Mouse (Mus musculus) kidney, adult 2 months (tissue): Measurements from ENCODE around the gene Iscu. TPM values are rescaled to one million over a fixed set of nuclear protein-coding genes. Genes with fewer than 3 reads are reported as not detected.
A peak's percentile ranks its signal among the peaks of the same experiment; 100 is the strongest.

ENCODE experiments used
- DNase-seq: peaks from one replicate; pipeline ENCODE4 v3.0.0; 2021
- H3K27ac ChIP-seq: fragments of 200-500 bp; 2 replicates; pipeline ENCODE4 v1.5.1; 2012; ENCODE audit warnings: low read depth, low read length, control low read depth, inconsistent platforms; ENCODE audit not compliant: insufficient read depth
- H3K27me3 ChIP-seq: fragments of 200-500 bp; replicated peaks from 2 replicates; pipeline ENCODE4 v1.6.1; 2012; ENCODE audit warnings: mild to moderate bottlenecking, moderate library complexity, low read length, inconsistent platforms; ENCODE audit not compliant: control insufficient read depth, insufficient read depth
- H3K36me3 ChIP-seq: fragments of 200-500 bp; 2 replicates; pipeline ENCODE4 v1.6.1; 2012; ENCODE audit warnings: mild to moderate bottlenecking, moderate library complexity, low read length, inconsistent platforms; ENCODE audit not compliant: control insufficient read depth, insufficient read depth
- H3K4me1 ChIP-seq: fragments of 200-500 bp; 2 replicates; pipeline ENCODE4 v1.6.1; 2011; ENCODE audit warnings: low read length; ENCODE audit not compliant: control insufficient read depth, insufficient read depth
- H3K4me3 ChIP-seq: fragments of 200-500 bp; 2 replicates; pipeline ENCODE4 v1.5.1; 2011; ENCODE audit warnings: mild to moderate bottlenecking, low read depth, low read length, control low read depth; ENCODE audit not compliant: insufficient read depth
- CTCF ChIP-seq: fragments of 200-500 bp; conservative IDR thresholded peaks from 2 replicates; pipeline ENCODE4 v1.5.1; 2011; ENCODE audit warnings: low read depth, mild to moderate bottlenecking, control low read depth, low read length, moderate library complexity, mixed read lengths; ENCODE audit not compliant: insufficient read depth, insufficient read length
- POLR2A ChIP-seq: fragments of 200-500 bp; IDR thresholded peaks from one replicate; pipeline ENCODE4 v1.6.1; 2011; ENCODE audit warnings: low read depth, low read length, control low read depth
- WGBS: fragments of 180-500 bp; shearing (Covaris S2); methylation state at CpG from one replicate; pipeline ENCODE4 v1.1.7; 2018; 5-methylcytosine and 5-hydroxymethylcytosine counted together
- polyA plus RNA-seq: library from polyadenylated mRNA; depleted of rRNA; stranded (reverse); fragments of >200 nt; gene quantifications from 2 replicates; pipeline ENCODE4 v1.2.3, GENCODE M21; 2012

Iscu gene
- polyA plus RNA-seq, 1 experiment, result 370 TPM

- no peaks in the 10 kb centered on the region for H3K27me3 ChIP-seq
- no peaks in the 10 kb centered on the region for H3K4me1 ChIP-seq
- DNase-seq, result no peak
- H3K36me3 ChIP-seq, result no peaks in the 10 kb centered on the region
- 69% methylated on average over 9 of the region's 9 CpGs for WGBS
- H3K4me3 ChIP-seq, result peak overlapping the region; percentile 65; the same call in 1 of the 2 replicates
- no peak overlapping the region for H3K27ac ChIP-seq
- TF ChIP-seq CTCF (no peak), POLR2A (no peak)
Measured at GRCm38 (mm10) chr5:113798525-113798924, 26.0 kb downstream of the Iscu start.

GRCm38 (mm10) chr5:113799691-113800090, 27.1 kb downstream of the Iscu start:
- 48% methylated on average over 5 of the region's 5 CpGs for WGBS
- no peak for DNase-seq
- H3K27ac ChIP-seq, result peak overlapping the region; percentile 40
- no peaks in the 10 kb centered on the region for H3K36me3 ChIP-seq
- no peak for TF ChIP-seq POLR2A
- no peak for TF ChIP-seq CTCF
- peak overlapping the region; percentile 65 for H3K4me3 ChIP-seq
- no peaks in the 10 kb centered on the region for H3K27me3 ChIP-seq
- H3K4me1 ChIP-seq, result no peaks in the 10 kb centered on the region

GRCm38 (mm10) chr5:113800280-113800679, 27.7 kb downstream of the Iscu start, which contains the start of gene Tmem119:
TSS of gene Tmem119 (minus strand) at chr5:113800516.
- Histone ChIP-seq H3K4me3 (peak within 1 kb of the TSS; percentile 65), H3K27me3 (no peaks in the 10 kb centered on the region), H3K27ac (peak within 1 kb of the TSS; percentile 40), H3K36me3 (no peaks in the 10 kb centered on the region), H3K4me1 (no peaks in the 10 kb centered on the region)
- 1% methylated on average over 11 of the region's 11 CpGs for WGBS
- peak; percentile 62 for DNase-seq
- TF ChIP-seq POLR2A, result peak; percentile 45
- no peak for TF ChIP-seq CTCF

DNA sequence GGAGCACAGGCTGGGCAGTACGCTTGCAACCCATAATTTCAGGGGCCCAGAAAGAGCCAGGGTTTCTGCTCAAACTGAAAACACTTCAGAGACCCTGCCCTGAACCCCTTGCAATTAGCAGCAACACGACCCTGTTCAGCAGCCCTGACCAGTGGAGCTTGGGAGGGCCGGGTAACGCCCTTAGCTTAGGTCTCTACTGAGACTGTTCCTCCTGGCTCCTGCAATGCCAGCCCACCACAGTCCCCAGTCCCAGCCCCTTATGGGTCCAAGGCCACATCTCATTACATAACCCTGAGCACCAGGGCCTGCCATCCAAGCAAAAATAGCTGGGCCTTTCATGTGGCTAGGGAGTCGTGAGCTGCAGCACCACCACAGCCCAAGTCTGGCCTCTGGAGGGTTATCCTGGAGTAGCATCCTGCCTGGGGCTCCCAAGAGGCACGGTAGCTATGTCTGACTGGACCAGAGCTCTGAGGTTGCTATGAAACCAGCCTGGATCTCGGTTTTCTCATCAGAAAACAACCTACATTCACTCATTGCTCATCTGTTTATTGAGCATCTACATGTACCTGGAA, 31.9 kb downstream of the Iscu start:
- Histone ChIP-seq H3K27ac (no peak overlapping the region), H3K4me3 (no peak overlapping the region), H3K27me3 (no peaks in the 10 kb centered on the region), H3K36me3 (no peaks in the 10 kb centered on the region), H3K4me1 (no peaks in the 10 kb centered on the region)
- 53% methylated on average over 7 of the region's 7 CpGs for WGBS
- TF ChIP-seq POLR2A (no peak), CTCF (no peak)
- no peak for DNase-seq

GRCm38 (mm10) chr5:113805301-113805700, 32.8 kb downstream of the Iscu start:
- Histone ChIP-seq H3K27ac (no peak overlapping the region), H3K36me3 (no peaks in the 10 kb centered on the region), H3K4me1 (no peaks in the 10 kb centered on the region), H3K4me3 (no peak overlapping the region), H3K27me3 (no peaks in the 10 kb centered on the region)
- DNase-seq, result no peak
- TF ChIP-seq CTCF (no peak), POLR2A (no peak)
- WGBS, result 82% methylated on average over 9 of the region's 9 CpGs

DNA sequence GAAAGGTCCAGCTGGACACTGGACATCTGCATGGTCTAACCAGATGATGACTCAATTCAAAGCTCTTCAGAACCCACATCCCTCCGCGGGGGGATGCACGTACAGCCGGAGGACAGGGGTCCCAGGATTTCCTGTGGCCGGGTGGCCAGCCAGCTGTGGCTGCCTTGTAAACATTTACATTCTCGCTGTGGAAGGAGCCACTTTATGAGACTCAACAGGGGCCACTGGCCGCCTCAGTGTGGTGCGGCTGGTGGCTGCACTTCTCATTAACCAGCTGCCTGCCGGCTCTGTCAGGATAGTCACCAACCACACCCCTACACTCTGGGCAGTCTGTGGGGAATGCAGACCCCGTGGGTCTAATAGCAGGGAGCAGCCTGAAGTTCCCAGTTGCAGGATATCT, 33.9 kb downstream of the Iscu start:
- no peaks in the 10 kb centered on the region for H3K4me1 ChIP-seq
- H3K4me3 ChIP-seq, result no peak overlapping the region
- no peak overlapping the region for H3K27ac ChIP-seq
- no peaks in the 10 kb centered on the region for H3K36me3 ChIP-seq
- TF ChIP-seq CTCF (no peak), POLR2A (no peak)
- 20% methylated on average over 10 of the region's 10 CpGs for WGBS
- no peaks in the 10 kb centered on the region for H3K27me3 ChIP-seq
- no peak for DNase-seq

DNA sequence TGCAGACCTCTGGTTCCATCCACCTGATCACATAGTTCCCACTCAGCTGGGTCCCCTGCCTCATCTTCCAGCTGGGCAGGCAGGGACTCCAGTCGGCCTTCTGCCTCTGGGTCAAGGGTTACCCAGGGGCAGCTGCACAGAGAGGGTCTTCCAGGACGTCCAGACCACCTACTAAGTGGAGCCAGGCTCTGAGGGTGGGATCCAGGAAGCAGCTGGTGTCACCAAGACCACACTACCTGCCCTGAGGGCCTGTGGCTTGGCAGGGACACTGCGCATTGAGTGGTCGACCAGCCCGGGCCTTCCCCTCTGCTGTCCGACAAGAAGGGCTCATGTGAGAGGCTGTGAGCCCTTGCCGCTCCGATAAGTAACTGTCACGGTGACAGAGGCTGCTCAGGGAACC, 35.2 kb downstream of the Iscu start:
- Histone ChIP-seq H3K27ac (no peak overlapping the region), H3K36me3 (no peaks in the 10 kb centered on the region), H3K27me3 (no peaks in the 10 kb centered on the region), H3K4me1 (no peaks in the 10 kb centered on the region), H3K4me3 (no peak overlapping the region)
- TF ChIP-seq CTCF (no peak), POLR2A (no peak)
- WGBS, result 67% methylated on average over 9 of the region's 9 CpGs
- no peak for DNase-seq
